Mouse (Mus musculus) ES-Bruce4 (cell line): ENCODE data around the gene Ikzf1. TPM values are rescaled to one million over a fixed set of nuclear protein-coding genes. Genes with fewer than 3 reads are reported as not detected.

Source experiments
- H3K27ac ChIP-seq: 2 replicates; pipeline ENCODE4 v1.5.1; 2012; ENCODE audit warnings: low read length, inconsistent platforms; ENCODE audit not compliant: insufficient read depth
- H3K27me3 ChIP-seq: 2 replicates; pipeline ENCODE4 v1.6.1; 2012; ENCODE audit warnings: mild to moderate bottlenecking, low read length, inconsistent platforms; ENCODE audit not compliant: control insufficient read depth, poor library complexity, insufficient read depth, severe bottlenecking
- H3K36me3 ChIP-seq: 2 replicates; pipeline ENCODE4 v1.6.1; 2012; ENCODE audit warnings: inconsistent platforms, mild to moderate bottlenecking, low read length, moderate library complexity; ENCODE audit not compliant: control insufficient read depth, poor library complexity, insufficient read depth, severe bottlenecking
- H3K4me1 ChIP-seq: one replicate; pipeline ENCODE4 v1.8.1; 2011; ENCODE audit warnings: low read length; ENCODE audit not compliant: control insufficient read depth, insufficient read depth
- H3K4me3 ChIP-seq: 2 replicates; pipeline ENCODE4 v1.5.1; 2011; ENCODE audit warnings: low read depth, mild to moderate bottlenecking, low read length
- H3K9ac ChIP-seq: 2 replicates; pipeline ENCODE4 v1.6.1; 2012; ENCODE audit warnings: low read depth, mild to moderate bottlenecking, inconsistent platforms; ENCODE audit not compliant: poor library complexity, severe bottlenecking
- H3K9me3 ChIP-seq: replicated peaks from 2 replicates; pipeline ENCODE4 v1.6.1; 2012; ENCODE audit warnings: mild to moderate bottlenecking, low read length, inconsistent platforms; ENCODE audit not compliant: control insufficient read depth, poor library complexity, insufficient read depth, severe bottlenecking
- CTCF ChIP-seq: IDR thresholded peaks from one replicate; pipeline ENCODE4 v1.8.1; 2011; ENCODE audit warnings: low read depth, low read length
- EP300 ChIP-seq: IDR thresholded peaks from 2 replicates; pipeline ENCODE4 v1.6.1; 2011; ENCODE audit warnings: low read depth, low read length; ENCODE audit not compliant: insufficient read depth
- POLR2A ChIP-seq: IDR thresholded peaks from one replicate; pipeline ENCODE4 v1.8.1; 2011; ENCODE audit warnings: low read length; ENCODE audit not compliant: insufficient read depth
- polyA plus RNA-seq: library from polyadenylated mRNA; stranded (reverse); fragments of >200 nt; gene quantifications from 2 replicates; pipeline ENCODE4 v1.2.4, GENCODE M21; 2011; ENCODE audit warnings: low read depth; ENCODE audit not compliant: missing spikeins, insufficient read depth, insufficient read length

Ikzf1 gene
- polyA plus RNA-seq, 1 experiment: 0.67 TPM

DNA sequence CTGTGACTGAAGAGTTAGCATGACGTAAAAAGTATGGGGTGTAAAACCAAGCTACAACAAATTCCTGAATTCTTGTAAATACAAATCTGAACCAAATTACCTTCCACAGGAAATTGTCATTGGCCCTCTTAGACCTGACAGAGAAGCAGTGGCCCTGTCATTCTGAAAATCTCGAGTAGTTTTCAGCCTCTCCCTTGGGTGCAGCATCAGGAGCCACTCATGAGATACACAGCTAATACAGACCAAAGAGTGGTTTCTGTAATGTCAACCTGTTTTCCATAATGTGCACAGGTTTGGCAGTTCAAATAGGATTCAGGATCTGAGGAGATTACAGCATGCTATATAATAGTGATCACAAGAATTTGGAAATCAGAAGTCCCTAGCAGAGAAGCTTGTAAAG is 52.8 kb downstream of the Ikzf1 start:
- no peaks in the 10 kb centered on the region for H3K4me1 ChIP-seq
- H3K27me3 ChIP-seq: no peaks in the 10 kb centered on the region
- TF ChIP-seq CTCF (no peak), EP300 (no peak), POLR2A (no peak)
- no peaks in the 10 kb centered on the region for H3K36me3 ChIP-seq
- H3K9me3 ChIP-seq: no peaks in the 10 kb centered on the region
- no peak overlapping the region for H3K4me3 ChIP-seq
- H3K9ac ChIP-seq: no peak overlapping the region
- H3K27ac ChIP-seq: no peak overlapping the region

DNA sequence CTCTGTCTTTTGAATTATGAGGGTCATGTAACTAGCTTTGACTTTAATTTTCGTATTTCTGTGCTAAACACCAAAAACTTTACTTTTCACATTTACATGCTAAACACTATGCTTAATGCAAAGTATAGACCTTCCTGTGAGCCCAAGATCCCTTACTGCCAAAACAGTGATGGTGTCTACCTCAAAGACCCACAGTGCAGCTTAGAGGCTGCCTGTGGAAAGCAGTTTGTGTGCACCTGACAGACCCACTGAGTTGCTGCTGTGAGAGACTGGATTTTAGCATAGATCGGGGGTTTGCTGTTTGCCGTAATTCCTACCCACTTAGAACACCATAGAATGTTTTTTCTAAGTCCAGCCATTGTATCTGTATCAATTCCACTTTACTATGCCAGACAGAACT is 54.3 kb downstream of the Ikzf1 start:
- no peaks in the 10 kb centered on the region for H3K36me3 ChIP-seq
- H3K9ac ChIP-seq: no peak overlapping the region
- H3K4me3 ChIP-seq: no peak overlapping the region
- TF ChIP-seq POLR2A (no peak), CTCF (no peak), EP300 (no peak)
- H3K4me1 ChIP-seq: no peaks in the 10 kb centered on the region
- H3K27ac ChIP-seq: no peak overlapping the region
- H3K27me3 ChIP-seq: no peaks in the 10 kb centered on the region
- no peaks in the 10 kb centered on the region for H3K9me3 ChIP-seq

DNA sequence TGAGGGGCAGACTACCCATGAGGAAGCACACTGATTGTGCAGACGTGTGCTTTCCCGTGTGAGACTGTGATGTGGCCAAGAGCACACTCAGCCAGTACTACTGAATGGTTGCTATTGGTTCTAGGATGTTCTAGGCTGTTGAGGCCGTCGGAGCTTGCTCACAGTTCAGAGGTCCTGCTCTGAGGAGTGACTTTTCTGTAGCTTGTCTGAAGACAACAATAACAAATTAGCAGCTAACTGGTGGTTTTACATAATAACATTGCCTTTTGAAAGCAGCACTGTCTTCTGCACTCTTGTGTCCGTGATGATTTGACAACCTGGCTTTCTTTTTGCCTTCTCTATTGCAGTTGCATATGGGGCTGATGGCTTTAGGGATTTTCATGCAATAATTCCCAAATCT is 55.8 kb downstream of the Ikzf1 start:
- H3K9me3 ChIP-seq: no peaks in the 10 kb centered on the region
- no peaks in the 10 kb centered on the region for H3K27me3 ChIP-seq
- H3K36me3 ChIP-seq: no peaks in the 10 kb centered on the region
- H3K4me3 ChIP-seq: no peak overlapping the region
- no peak overlapping the region for H3K27ac ChIP-seq
- TF ChIP-seq EP300 (no peak), POLR2A (no peak), CTCF (no peak)
- no peaks in the 10 kb centered on the region for H3K4me1 ChIP-seq
- H3K9ac ChIP-seq: no peak overlapping the region

DNA sequence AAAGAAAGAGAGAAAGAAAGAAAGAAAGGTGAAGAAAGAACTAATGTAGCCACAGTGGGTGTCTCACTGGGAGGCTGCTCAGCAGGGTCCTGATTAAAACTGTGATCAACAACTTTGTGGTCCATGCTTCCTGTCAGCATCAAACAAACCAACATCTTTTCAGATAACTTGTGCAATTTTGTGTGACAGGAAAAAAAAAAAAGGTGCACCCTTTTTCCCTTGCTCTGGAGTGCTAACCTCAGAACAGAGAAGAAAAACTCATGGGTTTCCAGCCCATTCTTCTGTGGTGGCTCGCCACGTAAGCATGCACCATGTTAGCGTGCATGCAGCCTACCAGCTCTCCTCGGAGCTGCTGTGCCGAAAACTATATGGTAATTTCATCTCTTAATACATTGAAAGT is 56.8 kb downstream of the Ikzf1 start:
- Histone ChIP-seq H3K27me3 (no peaks in the 10 kb centered on the region), H3K4me3 (no peak overlapping the region), H3K9me3 (no peaks in the 10 kb centered on the region), H3K4me1 (no peaks in the 10 kb centered on the region), H3K36me3 (no peaks in the 10 kb centered on the region), H3K9ac (no peak overlapping the region), H3K27ac (no peak overlapping the region)
- TF ChIP-seq CTCF (no peak), POLR2A (no peak), EP300 (no peak)

DNA sequence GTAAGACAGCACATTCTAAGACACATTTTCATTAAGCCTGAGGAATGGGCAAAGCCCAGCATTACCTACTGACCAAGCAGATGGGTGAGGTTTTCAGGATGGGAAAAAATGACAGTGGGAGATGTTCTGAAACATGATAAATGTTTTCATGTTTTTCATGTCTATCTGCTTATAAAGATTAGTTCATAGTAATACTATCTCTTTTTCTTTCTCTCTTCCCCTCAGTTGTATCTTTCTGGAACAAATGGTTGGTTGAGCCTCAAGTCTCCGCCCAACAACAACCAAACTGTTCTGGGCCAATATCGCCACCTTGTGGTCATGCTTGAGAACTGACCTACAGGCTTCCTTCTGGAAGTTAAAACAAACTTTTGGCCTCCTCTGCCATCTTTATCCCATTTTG is 57.8 kb downstream of the Ikzf1 start:
- no peaks in the 10 kb centered on the region for H3K36me3 ChIP-seq
- H3K27ac ChIP-seq: no peak overlapping the region
- TF ChIP-seq EP300 (no peak), CTCF (peak; percentile 51)
- no peaks in the 10 kb centered on the region for H3K4me1 ChIP-seq
- H3K27me3 ChIP-seq: no peaks in the 10 kb centered on the region
- no peak overlapping the region for H3K9ac ChIP-seq
- H3K4me3 ChIP-seq: no peak overlapping the region
- peaks cover 9% of the 10 kb centered on the region for H3K9me3 ChIP-seq

DNA sequence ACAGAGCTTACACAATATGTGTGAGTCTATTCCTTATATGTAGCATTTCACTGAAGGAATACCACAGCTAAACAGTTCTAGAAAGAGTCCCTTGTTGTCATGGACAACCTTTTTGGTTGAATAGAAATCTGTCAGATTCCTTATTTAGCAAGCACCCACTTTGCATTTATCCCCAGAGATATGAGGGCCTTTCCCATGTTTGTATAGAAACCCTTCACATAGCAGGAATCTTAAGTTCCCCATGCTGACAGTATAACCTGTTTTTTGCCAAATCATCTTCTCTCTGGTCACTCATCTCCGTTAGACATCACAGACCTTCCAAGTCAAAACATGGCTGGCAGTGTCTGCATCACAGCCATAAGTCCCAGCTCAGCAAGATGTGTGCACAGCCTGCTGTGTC is 59.4 kb downstream of the Ikzf1 start:
- Histone ChIP-seq H3K4me3 (no peak overlapping the region), H3K27me3 (no peaks in the 10 kb centered on the region), H3K4me1 (no peaks in the 10 kb centered on the region), H3K9ac (no peak overlapping the region), H3K9me3 (peaks cover 11% of the 10 kb centered on the region), H3K27ac (no peak overlapping the region), H3K36me3 (no peaks in the 10 kb centered on the region)
- TF ChIP-seq CTCF: no peak
- no peak for TF ChIP-seq EP300
- TF ChIP-seq POLR2A: no peak
